Comparison of ENCODE assay signal across 8 mouse cellular contexts in the genomic region with DNA sequence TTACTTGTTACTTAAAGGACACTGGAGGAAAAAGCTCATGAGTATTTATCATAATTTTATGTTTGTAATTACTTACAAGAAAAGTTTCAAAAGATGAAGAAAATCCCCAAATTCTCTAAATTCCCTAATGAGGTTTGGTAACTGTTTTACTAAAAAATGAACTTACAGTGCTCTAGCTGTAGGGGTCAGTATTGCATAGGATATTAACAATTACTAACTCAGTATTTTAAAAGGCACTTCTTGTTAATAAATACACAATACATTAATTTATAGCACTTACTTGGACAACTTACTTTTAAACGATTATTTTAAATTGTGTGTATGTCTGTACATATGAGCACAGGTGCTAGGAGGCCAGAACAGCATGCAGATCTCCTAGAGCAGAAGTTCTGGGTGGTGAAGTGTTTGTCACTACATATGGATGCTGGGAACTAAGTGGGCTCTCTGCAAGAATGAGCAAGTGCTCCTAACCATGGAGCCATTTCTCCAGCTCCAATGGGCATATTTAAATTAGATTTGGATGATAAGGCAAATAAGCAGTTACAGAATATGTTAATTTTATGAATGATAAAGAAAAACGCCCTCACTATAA. TPM values are rescaled to one million over a fixed set of nuclear protein-coding genes. Genes with fewer than 3 reads are reported as not detected.
A peak's percentile ranks its signal among the peaks of the same experiment; 100 is the strongest.
DNase-seq lines count a peak whose midpoint lies in the region; ATAC-seq and TF ChIP-seq lines count a peak whose summit lies in the region.

No protein-coding gene starts in this region.

- no peak overlapping the region for H3K9ac ChIP-seq in intestine, embryonic 15.5 days
- no peak overlapping the region for H3K9ac ChIP-seq in intestine, embryonic 16.5 days (ENCODE audit: low read depth, low read length)

- peak; percentile 29; the same call in 1 of the 2 replicates for TF ChIP-seq CTCF in brain, embryonic 14.5 days (IDR thresholded peaks at IDR 0.05; ENCODE audit: borderline replicate concordance, extremely low read depth, insufficient read depth, insufficient read length)

- H3K4me2 ChIP-seq in intestine, embryonic 15.5 days (replicated peaks), result no peak overlapping the region
- no peak overlapping the region for H3K4me2 ChIP-seq in intestine, embryonic 16.5 days (ENCODE audit: low read depth, low read length)

- WGBS in intestine, embryonic 15.5 days, result 57% methylated on average over 2 of the region's 2 CpGs
- 59% methylated on average over 2 of the region's 2 CpGs for WGBS in intestine, embryonic 16.5 days

- peak; percentile 49; the same call in 1 of the 2 replicates for ATAC-seq in intestine, embryonic 15.5 days
- ATAC-seq in intestine, embryonic 16.5 days, result no peak
- peak; percentile 60; the same call in 1 of the 2 replicates for ATAC-seq in megakaryocyte, adult 5-6 weeks (ENCODE audit: poor library complexity, severe bottlenecking)

- H3K27me3 ChIP-seq in intestine, embryonic 15.5 days (replicated peaks), result no peaks in the 10 kb centered on the region
- H3K27me3 ChIP-seq in intestine, embryonic 16.5 days (replicated peaks; ENCODE audit: control insufficient read depth, insufficient read depth, low read length), result no peaks in the 10 kb centered on the region

- no peak overlapping the region for H3K4me3 ChIP-seq in intestine, embryonic 15.5 days (replicated peaks)
- H3K4me3 ChIP-seq in intestine, embryonic 16.5 days (ENCODE audit: low read length), result no peak overlapping the region

- no peak overlapping the region for H3K27ac ChIP-seq in intestine, embryonic 15.5 days
- no peak overlapping the region for H3K27ac ChIP-seq in intestine, embryonic 16.5 days (ENCODE audit: low read length)

- peaks cover 5% of the 10 kb centered on the region; the same call in 1 of the 2 replicates for H3K36me3 ChIP-seq in intestine, embryonic 15.5 days
- peaks cover under 1% of the 10 kb centered on the region; the same call in 1 of the 2 replicates for H3K36me3 ChIP-seq in intestine, embryonic 16.5 days (ENCODE audit: control insufficient read depth, insufficient read depth, low read length)

- peak; percentile 23 for DNase-seq in CD4-positive helper T cell, adult 2 months (ENCODE audit: low read depth, low spot score)
- DNase-seq in brain, embryonic 14.5 days (ENCODE audit: low read depth), result peak; percentile 57
- DNase-seq in T-cell, adult 2 months (ENCODE audit: low spot score), result no peak
- no peak for DNase-seq in frontal cortex, postnatal 14 days (ENCODE audit: low spot score in 2 of 2)
- no peak for DNase-seq in left cerebral cortex, adult 11 months (ENCODE audit: low spot score)

- no peak for TF ChIP-seq POLR2A in brain, embryonic 14.5 days (IDR thresholded peaks at IDR 0.05; ENCODE audit: borderline replicate concordance, extremely low read depth, insufficient read depth, insufficient read length, poor library complexity, severe bottlenecking)

- no peaks in the 10 kb centered on the region for H3K4me1 ChIP-seq in intestine, embryonic 15.5 days (replicated peaks)
- no peaks in the 10 kb centered on the region for H3K4me1 ChIP-seq in intestine, embryonic 16.5 days (ENCODE audit: control insufficient read depth, insufficient read depth, low read length)

- no peaks in the 10 kb centered on the region for H3K9me3 ChIP-seq in intestine, embryonic 15.5 days
- H3K9me3 ChIP-seq in intestine, embryonic 16.5 days (ENCODE audit: control insufficient read depth, low read length), result no peaks in the 10 kb centered on the region

RNA-seq across cellular contexts. Expression of a gene that starts 21.5 kb away (rescaled TPM):
- polyA plus RNA-seq in intestine, embryonic 15.5 days (2015; fragmentation: Nextera tagmentation; extraction: Ambion mirVana), result 37.2 and 41.5 TPM in 2 replicates
- 25.9 and 28.4 TPM in 2 replicates for polyA plus RNA-seq in intestine, embryonic 16.5 days (2015; fragmentation: Nextera tagmentation; extraction: Ambion mirVana)
- polyA plus RNA-seq in brain, embryonic 14.5 days (2012; rRNA removed), result 30.4 and 41.2 TPM in 2 replicates
- 28.1 and 31.2 TPM in 2 replicates for total RNA-seq in megakaryocyte, adult 5-6 weeks (2015)
- total RNA-seq in megakaryocyte, adult 5-6 weeks (2017), result 31.3 and 31.5 TPM in 2 replicates

Comparison
In these comparisons a context has a peak if more than half of its experiments do, and no peak if none do; other contexts are left out.
1. DNase-seq: peak in CD4-positive helper T cell, adult 2 months (single experiment) and brain, embryonic 14.5 days (single experiment); none in T-cell, adult 2 months (single experiment), frontal cortex, postnatal 14 days (0 of 2) and left cerebral cortex, adult 11 months (single experiment).